Comparison of ENCODE assay signal across 9 mouse cellular contexts in genomic region chr19:3723904-3724303, GRCm38 (mm10). TPM values are rescaled to one million over a fixed set of nuclear protein-coding genes. Genes with fewer than 3 reads are reported as not detected.
A peak's percentile ranks its signal among the peaks of the same experiment; 100 is the strongest.
DNase-seq lines count a peak whose midpoint lies in the region; ATAC-seq and TF ChIP-seq lines count a peak whose summit lies in the region.
"Had no signal": no experiment of that assay in that cellular context is flagged by ENCODE, and none has a peak within 500 bp of the region (broad histone marks: within the 10 kb centered on the region; RNA-seq: fewer than 3 reads in every experiment).

No protein-coding gene starts in this region.

- H3K9ac ChIP-seq in forebrain, postnatal 0 days = no peak overlapping the region
- H3K9ac ChIP-seq in forebrain, embryonic 12.5 days = no peak overlapping the region
- H3K9ac ChIP-seq in neural tube, embryonic 15.5 days (replicated peaks) = no peak overlapping the region
- H3K9ac ChIP-seq in liver, embryonic 14.5 days (replicated peaks) = no peak overlapping the region
- H3K9ac ChIP-seq: midbrain, embryonic 12.5 days had no signal

- H3K9me3 ChIP-seq in forebrain, postnatal 0 days (ENCODE audit: low read length) = no peaks in the 10 kb centered on the region
- H3K9me3 ChIP-seq in forebrain, embryonic 12.5 days = 0 out of 2 replicates have a peak, but pooled peaks cover 6% of the 10 kb centered on the region
- no peaks in the 10 kb centered on the region for H3K9me3 ChIP-seq in neural tube, embryonic 15.5 days (replicated peaks)
- no peaks in the 10 kb centered on the region for H3K9me3 ChIP-seq in liver, embryonic 14.5 days (ENCODE audit: control insufficient read depth, low read length)
- H3K9me3 ChIP-seq: midbrain, embryonic 12.5 days had no signal

- ATAC-seq in forebrain, postnatal 0 days = no peak
- ATAC-seq in forebrain, embryonic 12.5 days (ENCODE audit: low FRiP score) = no peak
- no peak for ATAC-seq in neural tube, embryonic 15.5 days (ENCODE audit: low FRiP score)
- ATAC-seq in liver, embryonic 14.5 days (ENCODE audit: insufficient read depth) = no peak
- ATAC-seq in cerebellum, adult (ENCODE audit: insufficient number of reproducible peaks, low FRiP score, low TSS enrichment) = no peak

- DNase-seq in forebrain, postnatal 0 days = peak; percentile 28
- DNase-seq in neural tube, embryonic 10.5 days (ENCODE audit: extremely low spot score, low spot score) = peak; percentile 41
- DNase-seq in liver, embryonic 14.5 days (ENCODE audit: low read depth in 3 of 3, low spot score in 3 of 3) = peak in 2 of 3 experiments; percentile 31 to 37
- DNase-seq in testis, postnatal 14 days (ENCODE audit: low spot score) = peak; percentile 35
- DNase-seq in frontal cortex, postnatal 10 days (ENCODE audit: low spot score in 2 of 2) = no peak

- TF ChIP-seq EP300 in liver, embryonic 14.5 days (IDR thresholded peaks at IDR 0.05; ENCODE audit: low read depth) = no peak

- H3K27ac ChIP-seq in forebrain, postnatal 0 days (ENCODE audit: low read depth, low read length) = no peak overlapping the region
- no peak overlapping the region for H3K27ac ChIP-seq in forebrain, embryonic 12.5 days
- H3K27ac ChIP-seq in neural tube, embryonic 15.5 days (replicated peaks) = no peak overlapping the region
- H3K27ac ChIP-seq in liver, embryonic 14.5 days = no peak overlapping the region
- H3K27ac ChIP-seq: midbrain, embryonic 12.5 days had no signal

- H3K4me1 ChIP-seq in forebrain, postnatal 0 days (ENCODE audit: insufficient read depth) = no peaks in the 10 kb centered on the region
- peaks cover 12% of the 10 kb centered on the region for H3K4me1 ChIP-seq in forebrain, embryonic 12.5 days
- H3K4me1 ChIP-seq in neural tube, embryonic 15.5 days = peaks cover 7% of the 10 kb centered on the region
- H3K4me1 ChIP-seq in liver, embryonic 14.5 days (replicated peaks; ENCODE audit: control insufficient read depth in 2 of 2, insufficient read depth in 2 of 2, low read length in 1 of 2) = no peaks in the 10 kb centered on the region

- TF ChIP-seq CTCF in forebrain, postnatal 0 days (IDR thresholded peaks at IDR 0.05; ENCODE audit: low read depth) = peak; percentile 63
- TF ChIP-seq CTCF in liver, embryonic 14.5 days (IDR thresholded peaks at IDR 0.05; ENCODE audit: low read depth) = peak; percentile 78

- no peak overlapping the region for H3K4me3 ChIP-seq in forebrain, postnatal 0 days (ENCODE audit: low read depth, low read length)
- H3K4me3 ChIP-seq in forebrain, embryonic 12.5 days (replicated peaks) = no peak overlapping the region
- H3K4me3 ChIP-seq in neural tube, embryonic 15.5 days (replicated peaks) = no peak overlapping the region
- no peak overlapping the region for H3K4me3 ChIP-seq in liver, embryonic 14.5 days (ENCODE audit: insufficient read depth in 1 of 2, low read depth in 2 of 2, low read length in 2 of 2)
- H3K4me3 ChIP-seq: midbrain, embryonic 12.5 days had no signal

- 81% methylated on average over 4 of the region's 4 CpGs for WGBS in forebrain, postnatal 0 days
- 78% methylated on average over 4 of the region's 4 CpGs for WGBS in forebrain, embryonic 12.5 days
- WGBS in neural tube, embryonic 15.5 days = 83% methylated on average over 4 of the region's 4 CpGs
- WGBS in liver, embryonic 14.5 days (ENCODE audit: insufficient replicate concordance) = 66% methylated on average over 4 of the region's 4 CpGs

- H3K36me3 ChIP-seq in forebrain, postnatal 0 days (ENCODE audit: insufficient read depth) = no peaks in the 10 kb centered on the region
- no peaks in the 10 kb centered on the region for H3K36me3 ChIP-seq in forebrain, embryonic 12.5 days (replicated peaks)
- no peaks in the 10 kb centered on the region for H3K36me3 ChIP-seq in neural tube, embryonic 15.5 days
- H3K36me3 ChIP-seq in liver, embryonic 14.5 days (replicated peaks; ENCODE audit: control insufficient read depth, insufficient read depth, low read depth) = no peaks in the 10 kb centered on the region
- H3K36me3 ChIP-seq: midbrain, embryonic 12.5 days had no signal

- H3K4me2 ChIP-seq in forebrain, postnatal 0 days (ENCODE audit: low read depth) = no peak overlapping the region
- H3K4me2 ChIP-seq in forebrain, embryonic 12.5 days = no peak overlapping the region
- no peak overlapping the region for H3K4me2 ChIP-seq in neural tube, embryonic 15.5 days
- no peak overlapping the region for H3K4me2 ChIP-seq in liver, embryonic 14.5 days (ENCODE audit: low read depth)
- H3K4me2 ChIP-seq: midbrain, embryonic 12.5 days had no signal

- no peaks in the 10 kb centered on the region for H3K27me3 ChIP-seq in forebrain, postnatal 0 days (ENCODE audit: insufficient read depth, low read length)
- no peaks in the 10 kb centered on the region for H3K27me3 ChIP-seq in forebrain, embryonic 12.5 days
- no peaks in the 10 kb centered on the region for H3K27me3 ChIP-seq in neural tube, embryonic 15.5 days (replicated peaks)
- no peaks in the 10 kb centered on the region for H3K27me3 ChIP-seq in liver, embryonic 14.5 days (ENCODE audit: control insufficient read depth, insufficient read depth, low read length)
- H3K27me3 ChIP-seq: midbrain, embryonic 12.5 days had no signal

RNA-seq across cellular contexts. Expression of gene 1810055G02Rik, which starts 15.8 kb away (rescaled TPM):
- 33.6 and 37.2 TPM in 2 replicates for total RNA-seq in forebrain, postnatal 0 days (2014; rRNA removed)
- 38.4 and 39.0 TPM in 2 replicates for polyA plus RNA-seq in forebrain, postnatal 0 days (2015; fragmentation: Nextera tagmentation; extraction: Ambion mirVana)
- polyA plus RNA-seq in forebrain, embryonic 12.5 days (2016; fragmentation: Nextera tagmentation; extraction: Ambion mirVana) = 35.1 and 40.2 TPM in 2 replicates
- polyA plus RNA-seq in neural tube, embryonic 15.5 days (2015; fragmentation: Nextera tagmentation; extraction: Ambion mirVana) = 35.1 and 36.5 TPM in 2 replicates
- polyA plus RNA-seq in liver, embryonic 14.5 days (2012; rRNA removed) = 10.8 and 12.1 TPM in 2 replicates
- polyA plus RNA-seq in liver, embryonic 14.5 days (2014; fragmentation: Nextera tagmentation; extraction: Ambion mirVana) = 10.8 and 11.0 TPM in 2 replicates

RNA-seq across cellular contexts. Expression of gene Lrp5, which starts 37.5 kb away (rescaled TPM):
- total RNA-seq in forebrain, postnatal 0 days (2014; rRNA removed) = 7.9 and 11.1 TPM in 2 replicates
- 0.50 and 0.56 TPM in 2 replicates for polyA plus RNA-seq in forebrain, postnatal 0 days (2015; fragmentation: Nextera tagmentation; extraction: Ambion mirVana)
- polyA plus RNA-seq in forebrain, embryonic 12.5 days (2016; fragmentation: Nextera tagmentation; extraction: Ambion mirVana) = 2.9 and 3.2 TPM in 2 replicates
- 1.2 and 2.1 TPM in 2 replicates for polyA plus RNA-seq in neural tube, embryonic 15.5 days (2015; fragmentation: Nextera tagmentation; extraction: Ambion mirVana)
- 6.8 and 7.4 TPM in 2 replicates for polyA plus RNA-seq in liver, embryonic 14.5 days (2012; rRNA removed)
- polyA plus RNA-seq in liver, embryonic 14.5 days (2014; fragmentation: Nextera tagmentation; extraction: Ambion mirVana) = 2.2 and 2.3 TPM in 2 replicates

RNA-seq across cellular contexts. Expression of gene Kmt5b, which starts 43.3 kb away (rescaled TPM):
- 80.7 and 103 TPM in 2 replicates for total RNA-seq in forebrain, postnatal 0 days (2014; rRNA removed)
- polyA plus RNA-seq in forebrain, postnatal 0 days (2015; fragmentation: Nextera tagmentation; extraction: Ambion mirVana) = 24.3 and 38.1 TPM in 2 replicates
- polyA plus RNA-seq in forebrain, embryonic 12.5 days (2016; fragmentation: Nextera tagmentation; extraction: Ambion mirVana) = 58.0 and 60.6 TPM in 2 replicates
- polyA plus RNA-seq in neural tube, embryonic 15.5 days (2015; fragmentation: Nextera tagmentation; extraction: Ambion mirVana) = 38.3 and 39.5 TPM in 2 replicates
- polyA plus RNA-seq in liver, embryonic 14.5 days (2012; rRNA removed) = 4.1 and 6.3 TPM in 2 replicates
- polyA plus RNA-seq in liver, embryonic 14.5 days (2014; fragmentation: Nextera tagmentation; extraction: Ambion mirVana) = 5.0 and 5.4 TPM in 2 replicates

Comparison
In these comparisons a context has a peak if more than half of its experiments do, and no peak if none do; other contexts are left out.
1. DNase-seq: peak in forebrain, postnatal 0 days (single experiment), neural tube, embryonic 10.5 days (single experiment), liver, embryonic 14.5 days (2 of 3) and testis, postnatal 14 days (single experiment); none in frontal cortex, postnatal 10 days (0 of 2).